10 mouse cellular contexts compared by ENCODE assay signal in genomic region chr8:84024171-84024570, GRCm38 (mm10). TPM values are rescaled to one million over a fixed set of nuclear protein-coding genes. Genes with fewer than 3 reads are reported as not detected.
DNase-seq lines count a peak whose midpoint lies in the region; TF ChIP-seq lines count a peak whose summit lies in the region.
"Had no signal": no experiment of that assay in that cellular context is flagged by ENCODE, and none has a peak within 500 bp of the region (broad histone marks: within the 10 kb centered on the region; RNA-seq: fewer than 3 reads in every experiment).

No protein-coding gene starts in this region.

- TF ChIP-seq CTCF in C2C12 (IDR thresholded peaks at IDR 0.05; ENCODE audit: control insufficient read depth, insufficient read depth, insufficient read length), result peak; percentile 69
- peak; percentile 81 to 97 (median 96) for TF ChIP-seq CTCF in MEL (IDR thresholded peaks at IDR 0.05 in 2 of 3, conservative IDR thresholded peaks at IDR 0.05 in 1 of 3; ENCODE audit: control insufficient read depth in 1 of 3, insufficient read depth in 1 of 3, low read depth in 2 of 3, low read length in 3 of 3, poor library complexity in 1 of 3, severe bottlenecking in 1 of 3)

- peak; percentile 48 for TF ChIP-seq RAD21 in MEL (IDR thresholded peaks at IDR 0.05; ENCODE audit: low read depth, low read length)

- no peaks in the 10 kb centered on the region for H3K9me3 ChIP-seq in MEL (replicated peaks; ENCODE audit: insufficient read depth, low read length)
- H3K9me3 ChIP-seq: embryonic facial prominence, embryonic 15.5 days; lung, embryonic 15.5 days had no signal

- TF ChIP-seq EP300 in MEL (IDR thresholded peaks at IDR 0.05; ENCODE audit: low read depth in 1 of 2, low read length in 2 of 2), result no peak

- H3K79me2 ChIP-seq in C2C12 (ENCODE audit: control insufficient read depth, insufficient read depth) (no peaks in the 10 kb centered on the region), MEL (ENCODE audit: control insufficient read depth, insufficient read depth, low read length, poor library complexity) (no peaks in the 10 kb centered on the region)

- DNase-seq in heart, postnatal 14 days, result peak; percentile 59 to 73
- DNase-seq in heart, adult 8-10 months (ENCODE audit: low spot score), result no peak
- DNase-seq in MEL (ENCODE audit: low read depth, low spot score), result peak; percentile 79
- DNase-seq in heart, postnatal 36 days, result peak; percentile 51 to 67
- DNase-seq in lung, postnatal 14 days, result peak; percentile 72
- peak; percentile 66 to 67 for DNase-seq in thymus, postnatal 36 days
- no peak for DNase-seq in urinary bladder, postnatal 25 days (ENCODE audit: low spot score)

- intact Hi-C loops in heart, postnatal 14 days (cut with DNase I), result no loop called here
- intact Hi-C loops in heart, postnatal 36 days (cut with DNase I), result no loop called here

- H3ac ChIP-seq in C2C12 (ENCODE audit: control insufficient read depth, insufficient read length, low read depth), result no peak overlapping the region

- no peak overlapping the region for H3K4me3 ChIP-seq in C2C12 (ENCODE audit: insufficient read depth, poor library complexity, severe bottlenecking)
- H3K4me3 ChIP-seq in MEL (ENCODE audit: control insufficient read depth in 1 of 2, insufficient read depth in 1 of 2, low read depth in 2 of 2, low read length in 2 of 2), result no peak overlapping the region
- H3K4me3 ChIP-seq: embryonic facial prominence, embryonic 15.5 days; lung, embryonic 15.5 days had no signal

- H3K27me3 ChIP-seq in C2C12 (ENCODE audit: control insufficient read depth, insufficient read depth, insufficient read length) (no peaks in the 10 kb centered on the region), MEL (ENCODE audit: control insufficient read depth in 1 of 2, insufficient read depth in 2 of 2, low read length in 2 of 2) (no peaks in the 10 kb centered on the region)

- H3K36me3 ChIP-seq in C2C12 (ENCODE audit: control insufficient read depth, insufficient read depth), result no peaks in the 10 kb centered on the region
- no peaks in the 10 kb centered on the region; a peak in 1 of 4 replicates for H3K36me3 ChIP-seq in MEL (ENCODE audit: control insufficient read depth in 1 of 2, insufficient read depth in 2 of 2, low read length in 2 of 2)
- H3K36me3 ChIP-seq: embryonic facial prominence, embryonic 15.5 days; lung, embryonic 15.5 days had no signal

- H3K4me1 ChIP-seq in MEL (ENCODE audit: control insufficient read depth in 1 of 2, insufficient read depth in 2 of 2, low read length in 2 of 2), result peaks cover 2 to 15% of the 10 kb centered on the region in 2 experiments; a peak in 1 of 4 replicates

- H3K27ac ChIP-seq in MEL (ENCODE audit: control insufficient read depth, low read depth, low read length), result no peak overlapping the region
- H3K27ac ChIP-seq: embryonic facial prominence, embryonic 15.5 days; lung, embryonic 15.5 days had no signal

- H3K9ac ChIP-seq in MEL (ENCODE audit: control insufficient read depth, low read depth, low read length, poor library complexity, severe bottlenecking), result no peak overlapping the region
- H3K9ac ChIP-seq: embryonic facial prominence, embryonic 15.5 days; lung, embryonic 15.5 days had no signal

- TF ChIP-seq POLR2A in MEL (IDR thresholded peaks at IDR 0.05; ENCODE audit: control insufficient read depth in 1 of 2, insufficient read depth in 1 of 2, low read depth in 1 of 2, low read length in 2 of 2, poor library complexity in 1 of 2), result no peak

- H3K79me3 ChIP-seq in C2C12 (ENCODE audit: low read depth), result no peaks in the 10 kb centered on the region

TF ChIP-seq in C2C12, 6 proteins besides CTCF, POLR2A, EP300 and RAD21:
- TF ChIP-seq FOSL1 (IDR thresholded peaks at IDR 0.05; ENCODE audit: insufficient read depth, low read length, poor library complexity, severe bottlenecking) (no peak), MYOG (IDR thresholded peaks at IDR 0.05; ENCODE audit: control insufficient read depth, extremely low read depth, insufficient read length) (no peak), USF1 (IDR thresholded peaks at IDR 0.05; ENCODE audit: low read depth) (no peak), MYOD1 (IDR thresholded peaks at IDR 0.05; ENCODE audit: control insufficient read depth, insufficient read length, low read depth) (no peak), MAX (IDR thresholded peaks at IDR 0.05) (no peak), CEBPB (IDR thresholded peaks at IDR 0.05; ENCODE audit: low read depth) (no peak)

TF ChIP-seq in MEL, 35 proteins besides CTCF, POLR2A, EP300 and RAD21:
- TF ChIP-seq MYC (IDR thresholded peaks at IDR 0.05; ENCODE audit: low read depth, low read length) (peak; percentile 87), MEF2A (IDR thresholded peaks at IDR 0.05; ENCODE audit: extremely low read depth, insufficient replicate concordance, low read depth, low read length, poor library complexity, severe bottlenecking) (no peak), SMC3 (IDR thresholded peaks at IDR 0.05; ENCODE audit: low read depth, low read length) (peak; percentile 42)

RNA-seq across cellular contexts. Expression of gene Palm3, which starts 2.9 kb away (rescaled TPM):
- under 1 TPM; 0.26 to 0.27 TPM for total RNA-seq in heart, postnatal 14 days (2021)
- total RNA-seq in heart, adult 8-10 months (2022), result under 1 TPM; 0.11 to 0.41 (median 0.23) TPM
- polyA plus RNA-seq in C2C12 (2012; fragmentation: generic; extraction: Trizol), result 3.5 TPM
- total RNA-seq in MEL (2012; rRNA removed), result 0.65 and 0.92 TPM in 2 replicates
- 1 to 10 TPM in 1 of 2 experiments, not detected in 1; 3.6 TPM for polyA plus RNA-seq in MEL (2012; ENCODE audit: insufficient read depth in 1 of 2, insufficient read length in 2 of 2, low read depth in 1 of 2, low replicate concordance in 2 of 2, missing spikeins in 1 of 2)
- under 1 TPM; 0.11 to 0.87 TPM for total RNA-seq in heart, postnatal 36 days (2021)

RNA-seq across cellular contexts. Expression of gene 2210011C24Rik, which starts 12.2 kb away (rescaled TPM):
- 1 to 10 TPM; 1.8 to 2.3 TPM for total RNA-seq in heart, postnatal 14 days (2021)
- total RNA-seq in heart, adult 8-10 months (2022), result 1 to 10 TPM; 1.6 to 4.0 (median 3.2) TPM
- polyA plus RNA-seq in C2C12 (2012; fragmentation: generic; extraction: Trizol) (1.5 TPM), MEL (2012; ENCODE audit: insufficient read depth in 1 of 2, insufficient read length in 2 of 2, low read depth in 1 of 2, low replicate concordance in 2 of 2, missing spikeins in 1 of 2) (not detected)
- total RNA-seq in MEL (2012; rRNA removed), result not detected in 2 replicates
- 1 to 10 TPM; 2.6 to 3.4 TPM for total RNA-seq in heart, postnatal 36 days (2021)

RNA-seq across cellular contexts. Expression of gene Il27ra, which starts 18.2 kb away (rescaled TPM):
- 1 to 10 TPM; 4.2 to 5.8 TPM for total RNA-seq in heart, postnatal 14 days (2021)
- 1 to 10 TPM; 2.7 to 4.5 (median 3.1) TPM for total RNA-seq in heart, adult 8-10 months (2022)
- polyA plus RNA-seq in C2C12 (2012; fragmentation: generic; extraction: Trizol), result 0.49 TPM
- 32.4 and 38.5 TPM in 2 replicates for total RNA-seq in MEL (2012; rRNA removed)
- polyA plus RNA-seq in MEL (2012; ENCODE audit: insufficient read depth in 1 of 2, insufficient read length in 2 of 2, low read depth in 1 of 2, low replicate concordance in 2 of 2, missing spikeins in 1 of 2), result 10 to 100 TPM in 1 of 2 experiments, not detected in 1; 31.8 TPM
- 1 to 10 TPM; 3.0 to 3.1 TPM for total RNA-seq in heart, postnatal 36 days (2021)

RNA-seq across cellular contexts. Expression of gene Rln3, which starts 20.6 kb away (rescaled TPM):
- not detected for total RNA-seq in heart, postnatal 14 days (2021)
- not detected for total RNA-seq in heart, adult 8-10 months (2022)
- polyA plus RNA-seq in C2C12 (2012; fragmentation: generic; extraction: Trizol), result not detected
- not detected in 2 replicates for total RNA-seq in MEL (2012; rRNA removed)
- polyA plus RNA-seq in MEL (2012; ENCODE audit: insufficient read depth in 1 of 2, insufficient read length in 2 of 2, low read depth in 1 of 2, low replicate concordance in 2 of 2, missing spikeins in 1 of 2), result not detected
- not detected for total RNA-seq in heart, postnatal 36 days (2021)
- polyA plus RNA-seq: embryonic facial prominence, embryonic 15.5 days; lung, embryonic 15.5 days had no signal

RNA-seq across cellular contexts. Expression of gene 1700067K01Rik, which starts 22.9 kb away (rescaled TPM):
- under 1 TPM; 0.33 to 0.80 TPM for total RNA-seq in heart, postnatal 14 days (2021)
- total RNA-seq in heart, adult 8-10 months (2022), result under 1 TPM in 3 of 4 experiments, not detected in 1; 0.25 to 0.50 (median 0.33) TPM
- polyA plus RNA-seq in C2C12 (2012; fragmentation: generic; extraction: Trizol), result 0.12 TPM
- 0.39 and 0.69 TPM in 2 replicates for total RNA-seq in MEL (2012; rRNA removed)
- polyA plus RNA-seq in MEL (2012; ENCODE audit: insufficient read depth in 1 of 2, insufficient read length in 2 of 2, low read depth in 1 of 2, low replicate concordance in 2 of 2, missing spikeins in 1 of 2), result under 1 TPM in 1 of 2 experiments, not detected in 1; 0.53 TPM
- not detected for total RNA-seq in heart, postnatal 36 days (2021)

Comparison
In these comparisons a context has a peak if more than half of its experiments do, and no peak if none do; other contexts are left out.
1. DNase-seq: peak in heart, postnatal 14 days (2 of 2), MEL (single experiment), heart, postnatal 36 days (2 of 2), lung, postnatal 14 days (single experiment) and thymus, postnatal 36 days (2 of 2); none in heart, adult 8-10 months (single experiment) and urinary bladder, postnatal 25 days (single experiment).